Mouse (Mus musculus): ENCODE data around the gene Dnaaf3. TPM values are rescaled to one million over a fixed set of nuclear protein-coding genes. Genes with fewer than 3 reads are reported as not detected.
A peak's percentile ranks its signal among the peaks of the same experiment; 100 is the strongest.

Gene Dnaaf3
- total RNA-seq, 2 experiments from 2014 or later = 0.81 to 0.87 TPM

DNA sequence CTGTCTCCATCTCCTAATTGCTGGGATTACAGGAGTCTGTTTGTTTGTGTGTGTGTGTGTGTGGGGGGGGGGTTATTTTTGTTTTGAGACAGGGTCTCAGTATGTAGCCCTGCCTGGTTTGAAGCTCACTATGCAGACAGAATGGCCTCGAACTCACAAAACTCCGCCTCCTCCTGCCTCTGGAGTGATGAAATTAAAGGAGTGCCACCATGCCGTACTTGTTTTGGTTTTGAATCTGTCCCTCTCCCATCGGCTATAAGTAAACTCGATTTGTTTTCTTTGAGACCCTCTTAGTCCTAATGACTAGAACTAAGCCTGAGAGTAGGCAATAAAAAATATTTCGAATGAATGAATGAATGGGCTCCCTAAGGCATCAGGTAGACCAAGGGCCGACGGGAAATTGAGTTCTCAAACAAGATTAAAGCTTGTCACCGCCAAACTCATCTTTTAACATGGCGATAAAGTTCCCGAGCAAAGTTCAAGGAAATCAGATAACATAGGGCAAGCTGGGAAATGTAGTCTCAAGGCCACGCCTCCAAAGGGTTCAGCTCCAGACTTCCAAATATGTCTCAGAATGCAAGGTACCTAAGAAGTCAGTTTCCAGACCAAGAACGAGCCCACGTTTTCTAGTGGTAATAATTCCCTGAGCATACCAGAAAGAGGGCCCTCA is 29.7 kb downstream of the Dnaaf3 start:
- intact Hi-C loops (cut with DNase I) = no loop called here
- no peak for DNase-seq

- intact Hi-C loops (cut with DNase I) = no loop called here
These were observed 30.5 kb downstream of the Dnaaf3 start, which contains the start of gene Ppp1r12c for GRCm38 (mm10) chr7:4501558-4502397. TSS of gene Ppp1r12c (minus strand) at chr7:4501680.

GRCm38 (mm10) chr7:4500892-4501471 is 31.3 kb downstream of the Dnaaf3 start:
- intact Hi-C loops (cut with DNase I) = no loop called here
- peak; percentile 51 to 61 for DNase-seq

More at GRCm38 (mm10) chr7:4501558-4502397, 30.5 kb downstream of the Dnaaf3 start, which contains the start of gene Ppp1r12c:
- peak; percentile 97 to 98 for DNase-seq

DNA sequence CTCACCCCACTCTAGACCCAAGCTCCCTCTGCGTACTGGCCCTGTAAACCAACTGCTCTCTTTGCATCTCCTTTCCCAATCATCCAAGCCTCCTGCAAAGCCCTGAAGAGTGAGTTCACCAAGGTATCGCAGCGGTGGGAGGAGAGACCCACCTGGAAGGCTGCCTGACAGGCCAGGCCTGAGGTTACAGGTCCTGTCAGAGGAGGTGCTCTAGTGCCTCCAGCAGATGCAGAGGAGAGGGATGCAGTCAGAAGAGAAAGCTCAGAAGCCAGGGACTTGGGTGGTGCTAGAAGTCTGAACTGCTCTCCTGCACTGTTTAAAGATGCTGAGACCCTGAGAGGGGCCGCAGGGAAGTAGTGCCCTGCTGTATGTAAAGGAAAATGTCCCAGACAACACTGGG is 33.2 kb downstream of the Dnaaf3 start:
- no peak for DNase-seq
- intact Hi-C loops (cut with DNase I) = no loop called here

DNA sequence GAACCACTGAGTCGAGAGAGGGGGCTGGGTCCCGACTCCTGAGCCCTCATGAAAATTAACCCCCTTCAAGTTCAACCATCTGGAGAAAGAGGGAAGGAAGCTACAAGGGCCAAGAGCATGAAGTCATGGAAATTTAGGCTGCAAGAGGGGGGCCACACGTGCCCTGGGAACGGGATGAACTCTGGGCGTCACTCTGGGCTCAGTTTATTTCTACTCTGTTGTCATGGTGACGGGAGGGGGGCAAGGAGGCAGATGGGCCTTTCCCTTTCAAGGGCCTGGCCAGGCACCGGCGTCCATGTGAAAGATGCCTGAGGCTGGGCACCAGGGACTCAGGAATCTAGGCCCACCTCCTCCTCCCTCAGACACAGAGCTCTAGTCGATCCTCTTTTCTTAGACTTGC is 34.0 kb downstream of the Dnaaf3 start:
- DNase-seq = peak; percentile 86 to 88
- intact Hi-C loops (cut with DNase I) = no loop called here

DNA sequence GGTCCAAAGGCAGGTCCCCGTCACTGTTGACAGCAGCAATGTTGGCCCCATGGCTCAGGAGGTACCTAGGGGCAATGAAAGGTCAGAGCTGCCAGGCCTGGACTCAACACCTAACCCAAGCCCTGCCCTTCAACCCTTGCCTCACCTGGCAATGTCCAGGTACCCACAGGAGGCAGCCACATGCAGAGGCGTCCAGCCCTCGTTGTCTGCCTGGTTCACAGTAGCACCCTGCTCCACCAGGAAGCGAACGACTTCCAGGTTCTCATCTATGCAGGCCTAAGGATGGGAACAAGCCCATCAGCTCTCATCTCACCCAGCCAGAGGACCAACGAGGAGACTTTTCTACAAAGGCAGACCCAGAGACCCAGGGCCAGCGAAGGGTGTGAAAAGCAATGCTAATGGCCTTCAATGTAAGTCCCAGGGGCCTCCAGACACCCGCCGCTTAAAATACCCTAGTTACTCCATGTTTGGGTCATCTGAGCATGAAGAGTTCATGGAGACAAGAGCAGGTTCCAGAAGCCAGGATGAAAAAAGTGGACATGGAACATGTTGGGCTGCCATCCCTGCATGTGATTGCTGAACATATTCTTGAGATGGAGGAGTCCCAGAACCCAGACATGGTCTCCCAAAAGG is 34.9 kb downstream of the Dnaaf3 start:
- intact Hi-C loops (cut with DNase I) = no loop called here

DNA sequence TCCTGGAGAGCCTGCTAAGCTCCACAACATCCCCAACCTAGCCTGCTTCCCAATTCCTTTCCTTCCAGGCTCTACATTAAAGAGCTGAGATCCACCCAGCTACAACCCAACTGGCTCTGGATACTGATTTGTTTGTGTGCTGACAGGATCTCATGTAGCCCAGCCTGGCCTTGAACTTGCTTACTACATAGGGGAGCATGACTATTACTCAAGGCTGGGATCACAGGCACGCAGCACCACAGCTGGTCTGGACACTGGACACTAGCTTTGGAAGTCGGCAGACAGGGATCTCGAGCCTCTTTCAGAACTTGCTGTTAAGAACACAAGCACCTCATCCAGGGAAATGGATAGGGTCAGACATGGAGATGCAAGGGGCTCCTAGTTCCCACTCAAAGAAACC is 35.8 kb downstream of the Dnaaf3 start:
- no peak for DNase-seq
- intact Hi-C loops (cut with DNase I) = no loop called here

More for the DNA sequence above, 34.9 kb downstream of the Dnaaf3 start:
- no peak for DNase-seq

- DNase-seq = no peak
- intact Hi-C loops (cut with DNase I) = loop anchor here (2.0 kb wide), 1 partner anchor 15 kb away; no protein-coding TSS in a partner anchor
These were observed 38.3 kb downstream of the Dnaaf3 start for GRCm38 (mm10) chr7:4493991-4494390.

- no peak for DNase-seq
- intact Hi-C loops (cut with DNase I) = loop anchor here (2.0 kb wide), 1 partner anchor 14 kb away; no protein-coding TSS in a partner anchor
These were observed 39.7 kb downstream of the Dnaaf3 start for GRCm38 (mm10) chr7:4492284-4493224.

DNA sequence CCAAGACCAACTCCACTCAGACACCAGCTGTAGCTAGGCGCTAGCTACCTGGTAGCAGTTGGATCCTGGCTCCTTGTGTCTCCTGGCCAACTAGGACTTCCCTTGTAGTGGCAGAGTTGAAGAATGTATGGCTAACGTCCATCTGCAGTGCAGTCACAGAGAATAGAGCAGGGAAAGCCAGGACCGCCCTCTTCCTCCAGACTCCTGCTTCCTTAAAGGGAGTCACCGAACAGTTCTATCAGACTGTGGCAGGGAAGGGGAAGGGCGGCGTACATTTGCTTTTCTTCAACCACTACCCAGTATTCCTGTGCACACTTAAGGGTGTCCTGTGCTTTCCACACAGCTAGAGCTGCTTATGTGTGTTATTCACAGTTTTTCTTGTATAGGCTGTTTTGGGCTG is 40.9 kb downstream of the Dnaaf3 start:
- intact Hi-C loops (cut with DNase I) = no loop called here
- peak; percentile 64 to 69 for DNase-seq

DNA sequence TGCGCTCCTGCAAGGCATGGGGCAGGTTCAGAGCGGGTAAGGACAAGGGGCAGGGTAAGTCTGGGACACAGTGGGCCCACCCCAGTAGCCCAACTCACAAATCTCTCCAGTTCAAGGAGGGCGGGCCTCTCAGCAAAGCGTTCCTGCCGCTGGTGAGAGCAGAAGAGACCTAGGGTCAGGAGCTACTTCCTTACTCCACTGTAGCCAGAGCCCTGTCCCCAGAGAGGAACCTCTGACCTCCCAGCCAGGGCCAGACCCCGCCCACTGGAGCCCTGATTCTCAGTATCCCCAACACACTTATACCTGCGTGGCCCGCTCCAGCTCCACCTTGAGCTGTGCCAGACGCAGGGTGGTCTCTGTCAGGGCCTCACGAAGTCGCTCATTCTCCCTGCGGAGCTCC is 50.0 kb downstream of the Dnaaf3 start:
- intact Hi-C loops (cut with DNase I) = no loop called here
- DNase-seq = no peak

DNA sequence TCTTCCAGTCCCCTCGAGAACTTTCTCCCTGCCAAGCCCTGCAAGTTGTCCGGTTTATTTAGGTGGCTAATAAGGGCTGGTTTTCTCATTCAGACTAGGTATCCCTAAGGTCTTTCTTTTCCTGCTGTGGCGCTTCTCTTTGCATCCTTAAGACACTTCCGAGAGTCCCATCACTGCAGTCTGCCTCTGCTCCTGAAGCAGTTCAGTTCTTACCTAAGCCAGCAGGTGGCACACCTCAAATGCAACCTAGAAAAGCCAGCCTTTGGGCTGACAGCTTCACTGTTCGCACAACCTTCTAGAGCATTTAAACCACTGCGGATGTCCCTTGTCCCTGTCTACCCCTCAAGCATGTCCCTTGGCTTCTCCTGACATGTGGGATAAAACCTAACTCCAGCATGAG is 52.6 kb downstream of the Dnaaf3 start:
- DNase-seq = peak; percentile 57 to 75
- intact Hi-C loops (cut with DNase I) = loop anchor here (1.0 to 10.0 kb wide), 3 partner anchors 13 to 815 kb away; partner anchors contain the start of gene Leng1

DNA sequence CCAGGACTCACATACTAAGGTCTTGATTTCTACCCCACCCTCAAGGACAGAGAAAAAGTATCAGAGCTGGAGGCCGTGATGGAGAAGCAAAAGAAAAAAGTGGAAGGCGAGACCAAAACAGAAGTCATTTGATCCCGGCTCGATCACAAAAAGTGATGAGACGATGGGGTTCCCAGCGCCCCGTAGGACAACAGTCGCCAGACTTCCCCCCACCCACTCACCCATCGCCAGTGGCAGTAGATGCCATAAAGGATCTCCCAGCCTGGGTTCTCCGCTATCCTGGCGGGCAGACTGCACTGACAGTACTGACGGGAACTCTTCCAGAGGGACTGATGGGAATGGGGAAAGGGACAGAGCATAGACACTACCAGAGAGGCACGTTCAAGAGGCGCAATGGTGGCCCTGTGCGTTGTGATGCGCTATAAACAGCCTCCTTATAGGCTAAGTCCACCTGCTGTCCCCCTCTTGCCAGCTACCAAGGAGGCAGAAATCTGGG is 53.4 kb downstream of the Dnaaf3 start:
- DNase-seq = no peak
- intact Hi-C loops (cut with DNase I) = loop anchor here (1.0 to 10.0 kb wide), 3 partner anchors 14 to 814 kb away; partner anchors contain the start of gene Leng1

DNA sequence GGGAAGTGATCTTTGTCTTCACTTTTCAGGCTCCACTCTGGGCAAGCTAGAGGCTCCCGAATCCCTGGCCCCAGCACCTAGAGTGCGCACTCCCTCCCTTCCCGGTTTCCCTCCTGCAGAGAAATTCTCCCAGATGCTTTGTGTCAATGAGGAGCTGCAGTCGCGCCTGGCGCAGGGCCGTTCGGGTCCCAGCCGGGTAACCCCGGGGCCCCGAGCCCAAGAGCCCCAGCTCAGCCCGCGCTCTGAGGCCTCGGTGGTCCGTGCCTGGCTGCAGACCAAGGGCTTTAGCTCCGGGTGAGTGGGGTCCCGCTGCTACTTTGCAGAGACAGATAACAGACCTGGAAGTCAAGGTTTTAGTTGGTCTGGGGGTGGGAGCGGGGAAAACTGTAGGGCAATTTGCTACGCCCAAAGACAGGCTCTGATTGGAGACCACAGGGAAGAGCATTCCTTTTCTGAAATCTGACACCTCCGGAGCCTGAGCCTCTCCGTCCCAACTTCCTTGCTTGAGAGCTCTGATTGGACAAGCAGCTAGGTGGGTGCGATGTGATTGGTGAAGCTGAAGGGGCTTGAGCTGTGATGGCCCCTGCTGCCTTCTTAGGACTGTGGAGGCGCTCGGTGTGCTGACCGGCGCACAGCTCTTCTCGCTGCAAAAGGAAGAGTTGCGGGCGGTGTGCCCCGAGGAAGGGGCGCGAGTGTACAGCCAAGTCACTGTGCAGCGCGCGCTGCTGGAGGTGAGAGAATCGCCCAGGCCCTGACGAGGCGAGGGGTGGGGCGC is 54.0 kb downstream of the Dnaaf3 start:
- DNase-seq = peak; percentile 88 to 89
- intact Hi-C loops (cut with DNase I) = loop anchor here (2.0 to 10.0 kb wide), 2 partner anchors 15 to 813 kb away; partner anchors contain the start of gene Leng1

DNA sequence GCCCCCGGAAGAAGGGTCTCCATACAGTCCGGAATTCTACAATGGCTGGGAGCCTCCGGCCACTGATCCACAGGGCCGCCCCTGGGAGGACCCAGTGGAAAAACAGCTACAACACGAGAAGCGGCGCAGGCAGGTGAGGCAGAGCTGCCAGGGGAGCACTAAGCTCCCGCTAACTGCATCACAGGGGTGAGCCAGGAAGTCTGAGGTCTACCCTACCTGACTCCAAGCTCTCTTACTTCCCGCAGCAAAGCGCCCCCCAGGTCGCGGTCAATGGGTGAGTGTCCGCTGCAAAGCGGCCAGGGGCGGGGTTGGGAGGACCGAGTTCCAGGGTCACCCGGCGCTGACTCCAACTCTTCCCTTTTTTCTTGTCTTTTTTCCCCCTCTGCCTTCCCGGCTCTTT is 58.3 kb downstream of the Dnaaf3 start:
- DNase-seq = no peak
- intact Hi-C loops (cut with DNase I) = loop anchor here (10.0 kb wide), 1 partner anchor 809 kb away; the partner anchor contains the start of gene Leng1
